Mouse (Mus musculus): ENCODE results near the gene Palld. TPM values are rescaled to one million over a fixed set of nuclear protein-coding genes. Genes with fewer than 3 reads are reported as not detected.
A peak's percentile ranks its signal among the peaks of the same experiment; 100 is the strongest.

The Palld gene
- polyA plus RNA-seq, 1 experiment: 0.02 TPM

GRCm38 (mm10) chr8:61769340-61769879 lies 133.1 kb downstream of the Palld start:
- Histone ChIP-seq H3K27me3 (ENCODE audit: control insufficient read depth) (no peaks in the 10 kb centered on the region), H3K4me3 (replicated peaks) (no peak overlapping the region), H3K9me3 (ENCODE audit: control insufficient read depth, low read length) (no peaks in the 10 kb centered on the region), H3K4me1 (ENCODE audit: control insufficient read depth) (no peaks in the 10 kb centered on the region), H3K36me3 (ENCODE audit: control insufficient read depth) (no peaks in the 10 kb centered on the region)
- TF ChIP-seq TAL1 (IDR thresholded peaks at IDR 0.05; ENCODE audit: low read length): no peak
- no peak for TF ChIP-seq GATA1 (IDR thresholded peaks at IDR 0.05; ENCODE audit: low read length)

- H3K27me3 ChIP-seq (ENCODE audit: control insufficient read depth): peaks cover 16% of the 10 kb centered on the region
- H3K4me3 ChIP-seq (replicated peaks): no peak overlapping the region
- no peaks in the 10 kb centered on the region for H3K4me1 ChIP-seq (ENCODE audit: control insufficient read depth)
- no peaks in the 10 kb centered on the region for H3K9me3 ChIP-seq (ENCODE audit: control insufficient read depth, low read length)
- TF ChIP-seq GATA1 (IDR thresholded peaks at IDR 0.05; ENCODE audit: low read length) (no peak), TAL1 (IDR thresholded peaks at IDR 0.05; ENCODE audit: low read length) (no peak)
- H3K36me3 ChIP-seq (ENCODE audit: control insufficient read depth): no peaks in the 10 kb centered on the region
These were observed 142.3 kb downstream of the Palld start for GRCm38 (mm10) chr8:61760190-61760578.

- peak overlapping the region; percentile 14 for H3K4me3 ChIP-seq (replicated peaks)
These were observed 142.9 kb downstream of the Palld start for GRCm38 (mm10) chr8:61759327-61760189.

DNA sequence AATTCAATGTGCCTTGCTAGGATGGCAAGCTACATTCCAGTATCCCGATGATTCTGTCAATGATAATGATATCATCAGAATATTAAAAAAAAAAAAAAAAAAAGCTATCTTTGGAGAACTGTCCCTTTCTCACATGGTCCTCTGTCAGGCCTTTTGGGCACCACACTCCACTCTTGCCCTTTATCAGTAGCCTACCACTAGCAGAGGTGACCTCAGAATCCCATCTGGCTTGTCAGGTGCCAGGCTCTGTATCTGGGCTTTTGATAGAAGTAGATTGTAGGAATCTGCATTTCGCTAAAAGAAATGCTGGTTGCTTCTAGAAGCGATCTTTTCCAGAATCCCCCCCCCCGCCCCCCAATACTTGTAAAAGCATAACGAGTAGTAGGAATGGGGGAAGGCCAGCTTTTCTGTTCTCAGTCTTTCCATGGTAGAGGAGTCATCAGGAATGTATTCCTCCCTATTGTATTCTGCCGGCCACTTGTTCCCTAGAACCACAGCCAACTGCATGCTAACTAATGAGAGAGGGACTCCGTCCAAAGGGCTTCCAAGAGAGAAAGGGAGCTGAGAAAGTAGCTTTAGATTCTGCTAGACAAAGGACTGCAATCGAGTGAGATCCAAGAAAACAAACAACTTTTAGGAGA lies 143.7 kb downstream of the Palld start:
- H3K9me3 ChIP-seq (ENCODE audit: control insufficient read depth, low read length): no peaks in the 10 kb centered on the region
- no peak for TF ChIP-seq GATA1 (IDR thresholded peaks at IDR 0.05; ENCODE audit: low read length)
- no peak for TF ChIP-seq TAL1 (IDR thresholded peaks at IDR 0.05; ENCODE audit: low read length)
- H3K4me3 ChIP-seq (replicated peaks): no peak overlapping the region
- no peaks in the 10 kb centered on the region for H3K36me3 ChIP-seq (ENCODE audit: control insufficient read depth)
- H3K27me3 ChIP-seq (ENCODE audit: control insufficient read depth): peaks cover 16% of the 10 kb centered on the region
- H3K4me1 ChIP-seq (ENCODE audit: control insufficient read depth): no peaks in the 10 kb centered on the region

More at GRCm38 (mm10) chr8:61759327-61760189, 142.9 kb downstream of the Palld start:
- Histone ChIP-seq H3K9me3 (ENCODE audit: control insufficient read depth, low read length) (no peaks in the 10 kb centered on the region), H3K36me3 (ENCODE audit: control insufficient read depth) (no peaks in the 10 kb centered on the region), H3K4me1 (ENCODE audit: control insufficient read depth) (no peaks in the 10 kb centered on the region), H3K27me3 (ENCODE audit: control insufficient read depth) (peaks cover 16% of the 10 kb centered on the region)
- no peak for TF ChIP-seq TAL1 (IDR thresholded peaks at IDR 0.05; ENCODE audit: low read length)

GRCm38 (mm10) chr8:61756971-61757965 lies 145.2 kb downstream of the Palld start:
- H3K36me3 ChIP-seq (ENCODE audit: control insufficient read depth): no peaks in the 10 kb centered on the region
- no peaks in the 10 kb centered on the region for H3K4me1 ChIP-seq (ENCODE audit: control insufficient read depth)
- H3K4me3 ChIP-seq (replicated peaks): no peak overlapping the region
- peaks cover 16% of the 10 kb centered on the region for H3K27me3 ChIP-seq (ENCODE audit: control insufficient read depth)
- TF ChIP-seq GATA1 (IDR thresholded peaks at IDR 0.05; ENCODE audit: low read length) (no peak), TAL1 (IDR thresholded peaks at IDR 0.05; ENCODE audit: low read length) (no peak)
- no peaks in the 10 kb centered on the region for H3K9me3 ChIP-seq (ENCODE audit: control insufficient read depth, low read length)

DNA sequence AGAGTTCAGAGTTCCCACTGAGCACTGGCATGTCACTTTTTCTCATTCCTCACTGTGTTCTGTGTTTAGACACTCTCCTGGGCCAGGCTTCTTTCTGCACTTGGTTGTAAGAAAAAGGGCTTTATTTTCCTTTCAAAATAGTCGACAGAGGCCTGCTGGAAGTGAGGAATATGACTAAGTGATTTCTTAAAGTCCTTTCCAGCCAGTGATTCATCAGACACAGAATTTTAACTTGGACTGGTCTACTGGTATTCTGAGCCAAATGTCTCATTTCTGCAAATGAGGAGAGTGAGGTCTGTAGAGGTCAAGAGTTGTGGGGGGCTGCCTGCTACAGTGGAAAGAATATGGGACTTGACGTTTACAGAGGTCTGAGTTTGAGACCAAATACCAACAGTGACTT lies 147.3 kb downstream of the Palld start:
- TF ChIP-seq GATA1 (IDR thresholded peaks at IDR 0.05; ENCODE audit: low read length) (no peak), TAL1 (IDR thresholded peaks at IDR 0.05; ENCODE audit: low read length) (no peak)
- peaks cover 12% of the 10 kb centered on the region for H3K27me3 ChIP-seq (ENCODE audit: control insufficient read depth)
- no peak overlapping the region for H3K4me3 ChIP-seq (replicated peaks)
- no peaks in the 10 kb centered on the region for H3K4me1 ChIP-seq (ENCODE audit: control insufficient read depth)
- no peaks in the 10 kb centered on the region for H3K9me3 ChIP-seq (ENCODE audit: control insufficient read depth, low read length)
- H3K36me3 ChIP-seq (ENCODE audit: control insufficient read depth): no peaks in the 10 kb centered on the region

DNA sequence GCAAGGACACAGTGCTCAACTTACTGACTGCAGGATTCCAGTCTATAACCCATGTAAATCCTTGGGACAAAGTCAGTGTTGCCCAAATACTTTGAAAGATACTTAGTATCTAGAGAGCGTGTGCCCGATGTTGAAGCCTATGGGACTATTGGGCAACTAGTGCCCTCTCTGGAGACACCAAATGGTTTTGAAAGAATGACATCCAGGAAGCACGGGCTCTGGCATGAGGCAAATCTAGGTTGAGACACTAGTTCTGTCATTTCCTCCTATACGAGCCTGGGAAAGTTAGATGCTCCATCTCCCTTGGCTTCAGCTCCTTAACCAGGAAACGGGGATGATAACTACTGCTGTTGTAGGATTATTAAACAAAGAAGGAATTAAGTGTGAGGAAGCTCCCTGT lies 155.4 kb downstream of the Palld start:
- TF ChIP-seq TAL1 (IDR thresholded peaks at IDR 0.05; ENCODE audit: low read length): no peak
- no peak for TF ChIP-seq GATA1 (IDR thresholded peaks at IDR 0.05; ENCODE audit: low read length)
- no peak overlapping the region for H3K4me3 ChIP-seq (replicated peaks)

DNA sequence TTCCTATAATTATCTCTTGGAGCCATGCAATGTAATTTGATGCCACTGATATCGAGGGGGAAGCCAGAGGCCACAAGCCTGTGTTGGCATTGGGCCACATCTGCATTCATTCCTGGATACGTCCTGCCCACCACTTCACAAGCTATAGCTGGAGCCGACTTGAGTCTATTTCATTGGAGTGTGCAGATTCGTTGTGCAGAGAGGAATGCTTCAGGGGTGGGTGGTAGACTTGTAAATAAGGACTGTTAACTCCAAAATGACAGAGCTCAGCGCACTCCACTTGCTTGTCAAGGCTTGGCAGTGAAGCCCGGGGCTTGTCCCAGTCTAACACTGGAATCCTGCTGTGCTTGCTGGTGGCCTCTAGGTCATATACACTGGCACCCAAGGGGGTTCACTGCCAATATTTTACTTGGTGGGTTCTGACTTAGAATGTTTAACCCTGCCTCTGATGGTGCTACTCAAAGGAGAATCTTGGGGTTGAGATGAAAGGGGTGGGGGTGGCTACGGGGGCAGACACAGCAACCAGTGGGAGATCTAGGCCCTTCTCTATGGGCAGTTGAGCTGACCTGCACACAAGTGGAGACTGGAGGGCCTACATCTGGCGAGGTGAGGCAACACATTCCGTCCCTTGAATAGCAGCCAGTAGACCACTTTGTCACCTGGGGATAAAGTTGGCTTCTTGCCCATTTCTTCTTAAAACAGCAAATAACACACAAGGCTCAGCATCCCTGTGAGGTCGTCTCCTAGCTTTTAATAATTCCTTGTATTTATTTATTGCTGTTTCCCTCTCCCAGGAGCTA lies 157.1 kb downstream of the Palld start:
- TF ChIP-seq TAL1 (IDR thresholded peaks at IDR 0.05; ENCODE audit: low read length) (no peak), GATA1 (IDR thresholded peaks at IDR 0.05; ENCODE audit: low read length) (no peak)
- H3K36me3 ChIP-seq (ENCODE audit: control insufficient read depth): no peaks in the 10 kb centered on the region
- H3K9me3 ChIP-seq (ENCODE audit: control insufficient read depth, low read length): no peaks in the 10 kb centered on the region

More for the DNA sequence above, 155.4 kb downstream of the Palld start:
- Histone ChIP-seq H3K27me3 (ENCODE audit: control insufficient read depth) (no peaks in the 10 kb centered on the region), H3K4me1 (ENCODE audit: control insufficient read depth) (no peaks in the 10 kb centered on the region), H3K9me3 (ENCODE audit: control insufficient read depth, low read length) (no peaks in the 10 kb centered on the region), H3K36me3 (ENCODE audit: control insufficient read depth) (no peaks in the 10 kb centered on the region)

More for the DNA sequence above, 157.1 kb downstream of the Palld start:
- no peaks in the 10 kb centered on the region for H3K4me1 ChIP-seq (ENCODE audit: control insufficient read depth)
- no peaks in the 10 kb centered on the region for H3K27me3 ChIP-seq (ENCODE audit: control insufficient read depth)
- no peak overlapping the region for H3K4me3 ChIP-seq (replicated peaks)
